Mouse (Mus musculus) olfactory bulb, adult 2 months (tissue): ENCODE measurements around the gene Sertad1.

Source experiments
- CTCF ChIP-seq: fragments of 200-500 bp; IDR thresholded peaks from 2 replicates; pipeline ENCODE4 v1.5.1; 2012; ENCODE audit warnings: low read depth, mild to moderate bottlenecking, low read length, moderate library complexity; ENCODE audit not compliant: insufficient read depth
- POLR2A ChIP-seq: fragments of 200-500 bp; IDR thresholded peaks from 2 replicates; pipeline ENCODE4 v1.6.1; 2012; ENCODE audit warnings: mild to moderate bottlenecking, low read depth, low read length, moderate library complexity; ENCODE audit not compliant: insufficient read depth

- TF ChIP-seq POLR2A (no peak), CTCF (no peak)
Observed at GRCm38 (mm10) chr7:27452206-27452770, 34.4 kb upstream of the Sertad1 start.
